Comparison of ENCODE assay signal across 21 mouse cellular contexts in the genomic region with DNA sequence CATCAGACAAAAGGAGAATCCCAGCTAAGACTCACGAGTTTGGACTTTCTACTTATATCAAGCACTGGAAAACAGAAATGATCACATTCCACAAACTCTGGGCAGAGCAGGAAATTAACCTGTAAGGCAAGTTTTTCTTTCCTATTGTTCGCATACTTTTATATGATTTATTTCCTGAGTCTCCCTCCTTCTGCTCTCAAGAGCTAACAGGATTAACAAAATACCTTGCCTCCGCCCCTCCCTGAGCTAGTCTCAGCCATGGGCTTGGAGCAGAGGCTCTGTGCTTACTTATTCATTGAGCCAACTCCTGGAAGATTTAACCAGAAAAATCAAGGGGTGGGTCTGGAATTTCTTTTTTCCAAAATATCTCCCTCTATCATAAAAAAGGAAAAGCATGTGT.
DNase-seq lines count a peak whose midpoint lies in the region; ATAC-seq and TF ChIP-seq lines count a peak whose summit lies in the region.
"Had no signal": no experiment of that assay in that cellular context is flagged by ENCODE, and none has a peak within 500 bp of the region (broad histone marks: within the 10 kb centered on the region; RNA-seq: fewer than 3 reads in every experiment).

No protein-coding gene starts in this region.

- H3K27ac ChIP-seq in heart, embryonic 13.5 days (replicated peaks) = peak overlapping the region; percentile 48
- H3K27ac ChIP-seq in kidney, embryonic 16.5 days (ENCODE audit: low read length) = peak overlapping the region; percentile 68; the same call in 1 of the 2 replicates
- peak overlapping the region; percentile 59; the same call in 1 of the 2 replicates for H3K27ac ChIP-seq in embryonic facial prominence, embryonic 14.5 days (replicated peaks; ENCODE audit: low read depth, low read length)
- peak overlapping the region; percentile 27 for H3K27ac ChIP-seq in lung, postnatal 0 days (ENCODE audit: low read length)
- H3K27ac ChIP-seq: forebrain, embryonic 10.5 days; hindbrain, postnatal 0 days; limb, embryonic 12.5 days had no signal

- H3K4me1 ChIP-seq in heart, embryonic 13.5 days = peaks cover 45% of the 10 kb centered on the region
- peaks cover 19% of the 10 kb centered on the region for H3K4me1 ChIP-seq in kidney, embryonic 16.5 days (ENCODE audit: insufficient read depth, low read length)
- H3K4me1 ChIP-seq in embryonic facial prominence, embryonic 14.5 days (ENCODE audit: control insufficient read depth, insufficient read depth, low read length) = 0 out of 2 replicates have a peak, but pooled peaks cover 16% of the 10 kb centered on the region
- H3K4me1 ChIP-seq in lung, postnatal 0 days (ENCODE audit: insufficient read depth, low read depth, low read length) = no peaks in the 10 kb centered on the region
- H3K4me1 ChIP-seq: limb, embryonic 12.5 days had no signal

- H3K9me3 ChIP-seq in heart, embryonic 13.5 days = no peaks in the 10 kb centered on the region
- H3K9me3 ChIP-seq in kidney, embryonic 16.5 days (ENCODE audit: low read length) = no peaks in the 10 kb centered on the region
- no peaks in the 10 kb centered on the region for H3K9me3 ChIP-seq in embryonic facial prominence, embryonic 14.5 days (ENCODE audit: control insufficient read depth, low read length)
- no peaks in the 10 kb centered on the region for H3K9me3 ChIP-seq in lung, postnatal 0 days (ENCODE audit: low read length)
- H3K9me3 ChIP-seq: forebrain, embryonic 10.5 days; limb, embryonic 12.5 days had no signal

- H3K4me2 ChIP-seq in heart, embryonic 13.5 days = no peak overlapping the region
- no peak overlapping the region for H3K4me2 ChIP-seq in kidney, embryonic 16.5 days (replicated peaks; ENCODE audit: low read depth, low read length)
- H3K4me2 ChIP-seq in embryonic facial prominence, embryonic 14.5 days (ENCODE audit: low read depth, low read length) = no peak overlapping the region
- peak overlapping the region; percentile 25; the same call in 1 of the 2 replicates for H3K4me2 ChIP-seq in lung, postnatal 0 days (replicated peaks; ENCODE audit: low read depth, low read length)
- H3K4me2 ChIP-seq: limb, embryonic 12.5 days had no signal

- H3K36me3 ChIP-seq in heart, embryonic 13.5 days = no peaks in the 10 kb centered on the region
- no peaks in the 10 kb centered on the region for H3K36me3 ChIP-seq in kidney, embryonic 16.5 days (ENCODE audit: insufficient read depth, low read length)
- H3K36me3 ChIP-seq in embryonic facial prominence, embryonic 14.5 days (ENCODE audit: control insufficient read depth, insufficient read depth, low read length) = no peaks in the 10 kb centered on the region
- H3K36me3 ChIP-seq in lung, postnatal 0 days (ENCODE audit: insufficient read depth, low read length) = no peaks in the 10 kb centered on the region
- H3K36me3 ChIP-seq: forebrain, embryonic 10.5 days; limb, embryonic 12.5 days had no signal

- 59% methylated on average over 3 of the region's 3 CpGs for WGBS in heart, embryonic 13.5 days
- 38% methylated on average over 3 of the region's 3 CpGs for WGBS in kidney, embryonic 16.5 days
- 52% methylated on average over 3 of the region's 3 CpGs for WGBS in embryonic facial prominence, embryonic 14.5 days
- WGBS in lung, postnatal 0 days = 47% methylated on average over 3 of the region's 3 CpGs

- H3K9ac ChIP-seq in heart, embryonic 13.5 days = no peak overlapping the region
- no peak overlapping the region for H3K9ac ChIP-seq in kidney, embryonic 16.5 days (replicated peaks; ENCODE audit: low read length)
- H3K9ac ChIP-seq in embryonic facial prominence, embryonic 14.5 days (ENCODE audit: low read depth, low read length) = no peak overlapping the region
- no peak overlapping the region for H3K9ac ChIP-seq in lung, postnatal 0 days (replicated peaks; ENCODE audit: low read depth)
- H3K9ac ChIP-seq: limb, embryonic 12.5 days; liver, postnatal 0 days had no signal

- H3K4me3 ChIP-seq in heart, embryonic 13.5 days = no peak overlapping the region
- H3K4me3 ChIP-seq in kidney, embryonic 16.5 days (ENCODE audit: low read length) = no peak overlapping the region
- no peak overlapping the region for H3K4me3 ChIP-seq in embryonic facial prominence, embryonic 14.5 days (ENCODE audit: low read depth, low read length)
- H3K4me3 ChIP-seq in lung, postnatal 0 days (ENCODE audit: low read depth, low read length) = no peak overlapping the region; the same call in 1 of the 2 replicates
- H3K4me3 ChIP-seq: forebrain, embryonic 10.5 days; limb, embryonic 12.5 days had no signal

- no peak for TF ChIP-seq CTCF in lung, postnatal 0 days (IDR thresholded peaks at IDR 0.05)

- no peak for DNase-seq in heart, adult 9 months (ENCODE audit: low spot score in 2 of 2)
- DNase-seq in kidney, postnatal 36 days = no peak
- peak; percentile 78 for DNase-seq in embryonic facial prominence, embryonic 14.5 days (ENCODE audit: low spot score)
- DNase-seq in lung, postnatal 0 days (ENCODE audit: low spot score) = peak; percentile 68
- no peak for DNase-seq in thymus, postnatal 10 days (ENCODE audit: low spot score in 2 of 2)
- no peak for DNase-seq in spleen, adult 12 weeks (ENCODE audit: low spot score)
- DNase-seq: adrenal gland, adult 8-10 months; B cell, adult 2 months; cerebellum, adult 11-12 months; cerebellum, postnatal 36 days; gastrocnemius, postnatal 10 days; kidney, adult 9 months; layer of hippocampus, adult 9-11 months; liver, postnatal 0 days; right cerebral cortex, adult 18-20 months; thymus, postnatal 14 days had no signal

- no peaks in the 10 kb centered on the region for H3K27me3 ChIP-seq in heart, embryonic 13.5 days (replicated peaks)
- no peaks in the 10 kb centered on the region for H3K27me3 ChIP-seq in kidney, embryonic 16.5 days (ENCODE audit: insufficient read depth, low read length)
- no peaks in the 10 kb centered on the region for H3K27me3 ChIP-seq in embryonic facial prominence, embryonic 14.5 days (replicated peaks; ENCODE audit: control insufficient read depth, insufficient read depth, low read length)
- H3K27me3 ChIP-seq in lung, postnatal 0 days (replicated peaks; ENCODE audit: insufficient read depth, low read length) = no peaks in the 10 kb centered on the region
- H3K27me3 ChIP-seq: limb, embryonic 12.5 days had no signal

- no peak for ATAC-seq in heart, embryonic 13.5 days (ENCODE audit: extremely low read depth, insufficient number of reproducible peaks, low FRiP score, low TSS enrichment)
- no peak for ATAC-seq in kidney, embryonic 16.5 days (ENCODE audit: low FRiP score, low TSS enrichment)
- ATAC-seq in embryonic facial prominence, embryonic 14.5 days (ENCODE audit: low read depth) = peak; percentile 54; the same call in 1 of the 2 replicates
- ATAC-seq in lung, postnatal 0 days = peak; percentile 60
- ATAC-seq: hindbrain, postnatal 0 days; liver, postnatal 0 days had no signal

- no peak for TF ChIP-seq EP300 in lung, postnatal 0 days (IDR thresholded peaks at IDR 0.05)

Comparison
In these comparisons a context has a peak if more than half of its experiments do, and no peak if none do; other contexts are left out.
1. ATAC-seq: peak in embryonic facial prominence, embryonic 14.5 days (single experiment) and lung, postnatal 0 days (single experiment); none in heart, embryonic 13.5 days (single experiment) and kidney, embryonic 16.5 days (single experiment).
2. DNase-seq: peak in embryonic facial prominence, embryonic 14.5 days (single experiment) and lung, postnatal 0 days (single experiment); none in heart, adult 9 months (0 of 2), kidney, postnatal 36 days (0 of 2), thymus, postnatal 10 days (0 of 2) and spleen, adult 12 weeks (single experiment).
3. Peak in every context shown above with its lines, with median percentiles within 50 percentile points of each other: H3K27ac ChIP-seq.